Mouse (Mus musculus) B cell, adult (primary cell): ENCODE results near the gene 5730522E02Rik. TPM values are rescaled to one million over a fixed set of nuclear protein-coding genes. Genes with fewer than 3 reads are reported as not detected.

Source experiments
- total RNA-seq: library from RNA; stranded (reverse); gene quantifications from 4 replicates; pipeline ENCODE4 v1.2.4, GENCODE M21; 2023; ENCODE audit not compliant: inconsistent age

5730522E02Rik gene
- total RNA-seq: not detected in 4 replicates

GRCm38 (mm10) chr11:26210582-26211180, at the start of gene 5730522E02Rik:
Gene 5730522E02Rik (minus strand): TSS chr11:26210763.

Other genes starting within 250 kb of the 5730522E02Rik start
- 14.2 to 21.3 TPM (median 15.8 TPM) in 4 replicates for gene Fancl, start 175.4 kb upstream of the 5730522E02Rik start, total RNA-seq